Mouse (Mus musculus): ENCODE results near the gene Cyp1b1. TPM values are rescaled to one million over a fixed set of nuclear protein-coding genes. Genes with fewer than 3 reads are reported as not detected.
A peak's percentile ranks its signal among the peaks of the same experiment; 100 is the strongest.

Gene Cyp1b1
- 5.7 and 7.5 TPM in 2 replicates for total RNA-seq (2014; rRNA removed)
- 5.2 and 5.4 TPM in 2 replicates for polyA plus RNA-seq (2015; fragmentation: Nextera tagmentation; extraction: Ambion mirVana)

DNA sequence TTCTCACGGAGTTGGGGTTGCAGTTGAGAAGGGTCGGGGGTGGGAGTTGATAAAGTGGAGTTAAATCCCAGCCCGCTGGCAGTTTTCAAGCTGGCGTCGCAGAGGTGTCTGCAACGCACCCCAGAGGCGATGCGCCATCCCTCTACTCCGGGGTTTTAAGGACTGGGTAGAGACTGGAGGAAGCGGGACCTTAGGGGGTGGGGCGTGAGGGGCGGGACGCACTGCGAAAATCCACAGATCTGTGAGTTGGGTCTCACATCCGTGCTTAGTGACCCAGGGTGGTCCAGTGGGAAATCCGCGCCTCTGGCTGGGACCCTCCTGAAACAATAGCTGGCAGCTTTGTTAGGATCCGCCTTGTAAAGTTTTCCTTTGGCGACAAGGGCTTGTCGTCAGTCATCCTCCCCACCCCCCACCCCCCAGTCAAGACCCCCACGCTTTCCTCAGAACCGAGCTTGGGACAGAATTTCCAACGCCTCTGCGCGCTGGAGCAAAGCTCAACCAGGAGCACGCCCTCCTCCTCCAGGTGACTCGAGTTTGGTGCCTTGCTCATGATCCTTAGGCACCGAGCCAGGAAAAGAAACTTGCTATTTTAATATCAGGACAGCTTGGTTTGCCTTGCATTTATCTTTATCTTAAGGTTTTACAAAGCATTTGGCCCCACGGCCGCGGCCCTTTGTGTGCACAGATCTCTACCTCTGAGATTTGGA is at the start of gene Cyp1b1:
TSS of gene Cyp1b1 (minus strand) at position 131 of the 707 bp plus-strand sequence.
- Histone ChIP-seq H3K36me3 (ENCODE audit: insufficient read depth) (no peaks in the 10 kb centered on the region), H3K4me3 (ENCODE audit: low read depth, low read length) (peak within 1 kb of the TSS; percentile 44), H3K4me2 (ENCODE audit: low read depth) (peak within 1 kb of the TSS; percentile 93), H3K27me3 (ENCODE audit: insufficient read depth, low read length) (peaks cover 37% of the 10 kb centered on the region), H3K9me3 (ENCODE audit: low read length) (no peaks in the 10 kb centered on the region), H3K27ac (ENCODE audit: low read depth, low read length) (no peak within 1 kb of the TSS), H3K4me1 (ENCODE audit: insufficient read depth) (peaks cover 9% of the 10 kb centered on the region; the same call in 1 of the 2 replicates), H3K9ac (peak within 1 kb of the TSS; percentile 37)
- 0 out of 2 replicates have a peak, but pooled peaks have one; percentile 15 for ATAC-seq
- 2% methylated on average over 31 of the region's 31 CpGs for WGBS
- no peak for TF ChIP-seq CTCF (IDR thresholded peaks at IDR 0.05; ENCODE audit: low read depth)
- DNase-seq: no peak

DNA sequence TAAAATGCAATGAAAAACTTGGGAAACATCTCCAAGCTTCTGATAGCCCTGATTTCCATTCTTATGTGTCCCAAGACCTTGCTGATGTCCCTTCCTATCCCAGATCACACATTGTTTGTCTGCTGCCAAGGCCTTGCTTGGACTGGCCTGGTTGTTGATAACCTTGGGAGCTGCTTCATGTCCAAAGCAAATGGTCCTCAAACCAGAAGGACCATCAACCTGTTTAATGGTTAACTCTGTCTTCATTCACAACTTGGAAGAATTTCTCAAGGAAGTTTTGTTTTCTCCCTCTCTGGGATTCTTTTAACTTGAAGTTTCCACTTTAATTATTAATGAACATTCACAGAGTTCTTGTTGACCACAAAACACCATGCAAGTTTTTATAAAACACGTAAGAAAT is 47.0 kb upstream of the Cyp1b1 start:
- H3K9ac ChIP-seq: no peak overlapping the region
- H3K4me1 ChIP-seq (ENCODE audit: insufficient read depth): no peaks in the 10 kb centered on the region
- TF ChIP-seq CTCF (IDR thresholded peaks at IDR 0.05; ENCODE audit: low read depth): no peak
- WGBS: 91% methylated on average over 1 of the region's 1 CpGs
- no peak overlapping the region for H3K4me2 ChIP-seq (ENCODE audit: low read depth)
- no peak overlapping the region for H3K4me3 ChIP-seq (ENCODE audit: low read depth, low read length)
- no peaks in the 10 kb centered on the region for H3K36me3 ChIP-seq (ENCODE audit: insufficient read depth)
- H3K9me3 ChIP-seq (ENCODE audit: low read length): no peaks in the 10 kb centered on the region
- no peak overlapping the region for H3K27ac ChIP-seq (ENCODE audit: low read depth, low read length)
- no peak for DNase-seq
- ATAC-seq: no peak
- no peaks in the 10 kb centered on the region for H3K27me3 ChIP-seq (ENCODE audit: insufficient read depth, low read length)

DNA sequence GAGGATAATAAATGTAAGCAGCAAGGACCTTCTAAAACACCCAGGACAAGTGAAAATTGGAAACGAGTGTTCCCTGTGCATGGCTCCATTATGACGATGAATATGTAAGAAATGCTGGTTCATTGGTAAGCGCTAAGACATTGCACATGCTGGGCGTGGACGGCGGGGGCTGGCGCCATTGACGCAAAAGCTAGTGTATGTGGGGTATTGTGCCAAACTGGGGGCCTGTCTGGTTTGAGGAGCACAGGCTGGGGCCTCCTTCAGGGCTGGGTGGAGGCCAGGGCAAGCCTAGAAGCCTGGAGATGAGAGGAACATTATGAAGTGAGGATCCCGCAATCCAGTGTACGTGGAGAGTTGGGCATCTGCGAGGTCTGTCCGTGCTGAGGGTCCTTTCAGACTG is 39.0 kb upstream of the Cyp1b1 start:
- no peaks in the 10 kb centered on the region for H3K9me3 ChIP-seq (ENCODE audit: low read length)
- H3K36me3 ChIP-seq (ENCODE audit: insufficient read depth): no peaks in the 10 kb centered on the region
- no peak for TF ChIP-seq CTCF (IDR thresholded peaks at IDR 0.05; ENCODE audit: low read depth)
- no peak overlapping the region for H3K9ac ChIP-seq
- DNase-seq (no peak), ATAC-seq (no peak)
- no peak overlapping the region for H3K27ac ChIP-seq (ENCODE audit: low read depth, low read length)
- H3K27me3 ChIP-seq (ENCODE audit: insufficient read depth, low read length): no peaks in the 10 kb centered on the region
- no peaks in the 10 kb centered on the region for H3K4me1 ChIP-seq (ENCODE audit: insufficient read depth)
- no peak overlapping the region for H3K4me2 ChIP-seq (ENCODE audit: low read depth)
- H3K4me3 ChIP-seq (ENCODE audit: low read depth, low read length): no peak overlapping the region
- 92% methylated on average over 12 of the region's 12 CpGs for WGBS

DNA sequence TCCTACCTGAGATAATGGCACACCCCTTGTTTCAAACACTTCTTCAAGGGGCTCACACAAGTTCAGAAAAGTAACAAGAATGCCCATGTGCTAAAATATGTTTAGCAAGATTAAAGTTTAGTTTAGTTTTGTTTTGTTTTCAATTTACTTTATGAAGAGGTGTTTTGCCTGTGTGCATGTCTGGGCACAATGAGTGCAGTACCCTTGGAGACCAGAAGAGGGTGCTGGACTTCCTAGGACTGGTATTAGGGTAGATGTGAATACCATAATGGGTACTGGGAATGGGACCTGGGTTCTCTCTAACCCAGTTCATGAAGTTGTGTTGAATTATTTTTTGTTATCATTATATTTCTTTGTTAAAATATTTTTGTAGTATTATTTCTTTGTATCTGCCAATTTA is 38.0 kb upstream of the Cyp1b1 start:
- ATAC-seq (no peak), DNase-seq (no peak)
- Histone ChIP-seq H3K27ac (ENCODE audit: low read depth, low read length) (no peak overlapping the region), H3K4me2 (ENCODE audit: low read depth) (no peak overlapping the region), H3K36me3 (ENCODE audit: insufficient read depth) (no peaks in the 10 kb centered on the region), H3K27me3 (ENCODE audit: insufficient read depth, low read length) (no peaks in the 10 kb centered on the region), H3K9ac (no peak overlapping the region), H3K9me3 (ENCODE audit: low read length) (no peaks in the 10 kb centered on the region), H3K4me1 (ENCODE audit: insufficient read depth) (no peaks in the 10 kb centered on the region), H3K4me3 (ENCODE audit: low read depth, low read length) (no peak overlapping the region)
- TF ChIP-seq CTCF (IDR thresholded peaks at IDR 0.05; ENCODE audit: low read depth): peak; percentile 30; the same call in 1 of the 2 replicates

DNA sequence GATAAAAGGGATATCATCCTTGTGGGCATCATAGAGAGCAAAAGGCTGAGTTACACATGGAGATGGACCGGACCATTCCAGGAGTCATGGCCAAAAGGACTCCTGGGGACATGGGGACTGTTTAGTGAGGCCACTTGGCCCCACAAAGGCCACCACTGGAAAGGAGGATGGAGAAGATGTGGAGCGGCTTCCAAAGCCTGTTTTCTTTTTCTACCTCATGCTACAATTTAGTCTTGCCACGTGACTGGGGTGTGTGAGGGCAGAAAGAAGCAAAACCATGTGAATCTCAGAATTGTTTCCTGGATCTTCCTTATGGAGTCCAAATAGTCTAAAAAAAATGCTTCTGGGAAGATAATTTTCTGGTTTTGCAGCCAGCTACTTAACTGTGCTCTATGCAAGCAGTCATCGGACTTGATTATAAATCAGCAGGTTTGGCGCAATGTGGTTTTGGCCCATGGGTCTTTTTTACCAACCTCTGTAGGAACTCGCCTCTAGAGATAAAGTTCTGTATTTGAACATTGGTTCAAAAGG is 36.9 kb upstream of the Cyp1b1 start:
- DNase-seq (no peak), ATAC-seq (no peak)
- Histone ChIP-seq H3K4me3 (ENCODE audit: low read depth, low read length) (no peak overlapping the region), H3K4me2 (ENCODE audit: low read depth) (no peak overlapping the region), H3K36me3 (ENCODE audit: insufficient read depth) (no peaks in the 10 kb centered on the region), H3K27ac (ENCODE audit: low read depth, low read length) (no peak overlapping the region), H3K9me3 (ENCODE audit: low read length) (0 out of 2 replicates have a peak, but pooled peaks cover 4% of the 10 kb centered on the region), H3K27me3 (ENCODE audit: insufficient read depth, low read length) (no peaks in the 10 kb centered on the region), H3K4me1 (ENCODE audit: insufficient read depth) (no peaks in the 10 kb centered on the region), H3K9ac (no peak overlapping the region)
- 93% methylated on average over 6 of the region's 6 CpGs for WGBS
- TF ChIP-seq CTCF (IDR thresholded peaks at IDR 0.05; ENCODE audit: low read depth): no peak

DNA sequence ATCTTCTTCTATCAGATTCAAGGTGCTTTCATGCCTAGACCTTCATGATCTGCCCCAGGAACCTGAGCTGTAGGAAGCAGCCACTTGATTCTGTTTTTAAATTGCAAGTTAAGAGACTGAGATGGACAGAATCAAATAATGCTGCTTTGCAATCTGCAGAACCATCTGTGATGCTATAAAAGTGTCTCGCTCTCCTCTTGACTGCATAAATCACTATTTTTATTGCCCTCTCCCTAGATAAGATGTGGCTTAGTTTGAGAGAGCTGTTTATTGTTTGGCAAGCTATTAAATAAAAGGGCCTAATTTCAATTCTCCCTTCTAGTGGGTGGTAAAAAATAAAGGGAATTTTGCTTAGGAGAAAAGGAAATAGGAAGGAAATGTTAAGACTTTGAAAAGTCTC is 34.8 kb upstream of the Cyp1b1 start:
- H3K27me3 ChIP-seq (ENCODE audit: insufficient read depth, low read length): no peaks in the 10 kb centered on the region
- 56% methylated on average over 1 of the region's 1 CpGs for WGBS
- 0 out of 2 replicates have a peak, but pooled peaks cover 4% of the 10 kb centered on the region for H3K9me3 ChIP-seq (ENCODE audit: low read length)
- no peaks in the 10 kb centered on the region for H3K4me1 ChIP-seq (ENCODE audit: insufficient read depth)
- DNase-seq (no peak), ATAC-seq (no peak; the same call in 1 of the 2 replicates)
- no peak overlapping the region for H3K4me2 ChIP-seq (ENCODE audit: low read depth)
- no peak overlapping the region for H3K9ac ChIP-seq
- no peak overlapping the region for H3K27ac ChIP-seq (ENCODE audit: low read depth, low read length)
- no peak for TF ChIP-seq CTCF (IDR thresholded peaks at IDR 0.05; ENCODE audit: low read depth)
- H3K4me3 ChIP-seq (ENCODE audit: low read depth, low read length): no peak overlapping the region
- H3K36me3 ChIP-seq (ENCODE audit: insufficient read depth): no peaks in the 10 kb centered on the region

DNA sequence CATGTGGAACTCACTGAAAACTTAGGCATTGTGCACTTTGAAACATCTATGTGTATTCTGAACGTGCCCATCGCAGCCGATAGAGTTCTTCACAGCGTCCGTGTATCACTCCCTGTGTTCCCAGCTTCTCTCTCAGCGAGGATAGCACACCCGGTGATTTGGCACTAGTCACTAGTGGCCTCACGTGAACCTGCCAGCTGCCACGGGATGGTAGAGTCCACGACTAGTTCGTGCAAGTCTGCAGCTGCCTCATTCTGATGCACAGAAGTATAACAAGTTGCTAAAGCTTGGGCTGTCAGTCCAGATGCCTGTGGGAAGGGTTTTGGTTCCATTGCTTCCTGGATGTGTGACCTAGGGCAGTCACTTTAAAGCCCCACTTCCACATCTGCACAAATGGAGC is 32.1 kb upstream of the Cyp1b1 start:
- Histone ChIP-seq H3K4me1 (ENCODE audit: insufficient read depth) (no peaks in the 10 kb centered on the region), H3K27ac (ENCODE audit: low read depth, low read length) (no peak overlapping the region), H3K9ac (no peak overlapping the region), H3K9me3 (ENCODE audit: low read length) (0 out of 2 replicates have a peak, but pooled peaks cover 4% of the 10 kb centered on the region), H3K27me3 (ENCODE audit: insufficient read depth, low read length) (no peaks in the 10 kb centered on the region), H3K4me3 (ENCODE audit: low read depth, low read length) (no peak overlapping the region), H3K4me2 (ENCODE audit: low read depth) (no peak overlapping the region), H3K36me3 (ENCODE audit: insufficient read depth) (no peaks in the 10 kb centered on the region)
- 0 out of 2 replicates have a peak, but pooled peaks have one; percentile 16 for ATAC-seq
- DNase-seq: no peak
- no peak for TF ChIP-seq CTCF (IDR thresholded peaks at IDR 0.05; ENCODE audit: low read depth)
- WGBS: 71% methylated on average over 11 of the region's 11 CpGs
